In the genomic region with DNA sequence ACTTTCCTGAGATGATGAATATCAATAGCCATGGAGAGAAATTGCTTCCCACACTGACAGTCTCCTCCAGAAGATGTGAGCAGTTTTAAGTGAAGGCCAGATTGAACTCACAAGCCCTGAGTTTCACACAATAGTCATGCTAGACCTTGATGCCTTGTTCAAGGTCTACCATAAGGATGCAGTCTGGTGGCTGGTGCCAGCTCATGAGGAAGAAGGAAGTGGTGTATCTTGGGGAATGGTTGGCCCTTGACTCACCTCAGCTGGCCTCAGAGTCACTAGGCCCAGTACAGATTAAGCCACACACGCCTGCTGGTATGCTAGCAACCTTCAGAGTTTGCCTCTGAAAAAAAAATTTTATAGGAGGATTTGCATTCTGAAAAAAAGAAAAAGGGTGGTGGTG, we compare ENCODE assay signal across 21 mouse cellular contexts.
A peak's percentile ranks its signal among the peaks of the same experiment; 100 is the strongest.
DNase-seq lines count a peak whose midpoint lies in the region; ATAC-seq and TF ChIP-seq lines count a peak whose summit lies in the region.
"Had no signal": no experiment of that assay in that cellular context is flagged by ENCODE, and none has a peak within 500 bp of the region (broad histone marks: within the 10 kb centered on the region; RNA-seq: fewer than 3 reads in every experiment).

No protein-coding gene starts in this region.

- TF ChIP-seq POLR2A in testis, adult 2 months (IDR thresholded peaks at IDR 0.05; ENCODE audit: control insufficient read depth, low read depth, low read length) = no peak
- TF ChIP-seq POLR2A in CH12.LX (IDR thresholded peaks at IDR 0.05; ENCODE audit: low read depth, low read length) = no peak

- H3K4me2 ChIP-seq in CH12.LX (ENCODE audit: insufficient read depth, low read depth, poor library complexity, severe bottlenecking) = no peak overlapping the region
- H3K4me2 ChIP-seq in midbrain, embryonic 15.5 days = no peak overlapping the region
- H3K4me2 ChIP-seq: embryonic facial prominence, embryonic 12.5 days; forebrain, embryonic 15.5 days; hindbrain, embryonic 14.5 days; intestine, embryonic 15.5 days had no signal

- no peaks in the 10 kb centered on the region for H3K79me2 ChIP-seq in CH12.LX (replicated peaks; ENCODE audit: control insufficient read depth, extremely low read depth, insufficient read depth, poor library complexity, severe bottlenecking)

- no peak for TF ChIP-seq CTCF in testis, adult 2 months (IDR thresholded peaks at IDR 0.05; ENCODE audit: control insufficient read depth, insufficient read depth, insufficient replicate concordance, low read depth, low read length)
- no peak for TF ChIP-seq CTCF in CH12.LX (conservative IDR thresholded peaks at IDR 0.05 in 1 of 2, IDR thresholded peaks at IDR 0.05 in 1 of 2; ENCODE audit: low read depth in 2 of 2, low read length in 2 of 2)

- peaks cover 3% of the 10 kb centered on the region for H3K9me3 ChIP-seq in CH12.LX (replicated peaks; ENCODE audit: low read length)
- H3K9me3 ChIP-seq in midbrain, embryonic 15.5 days = no peaks in the 10 kb centered on the region
- H3K9me3 ChIP-seq: embryonic facial prominence, embryonic 12.5 days; forebrain, embryonic 15.5 days; heart, embryonic 10.5 days; heart, embryonic 15.5 days; intestine, embryonic 15.5 days had no signal

- 89% methylated on average over 1 of the region's 1 CpGs for WGBS in midbrain, embryonic 15.5 days

- no peak for TF ChIP-seq RAD21 in CH12.LX (IDR thresholded peaks at IDR 0.05; ENCODE audit: low read depth, low read length)

- no peak overlapping the region for H3K27ac ChIP-seq in testis, adult 2 months (ENCODE audit: control insufficient read depth, insufficient read depth, low read depth, low read length)
- H3K27ac ChIP-seq in CH12.LX (ENCODE audit: insufficient read depth, low read depth) = no peak overlapping the region
- H3K27ac ChIP-seq in midbrain, embryonic 15.5 days = no peak overlapping the region
- H3K27ac ChIP-seq: embryonic facial prominence, embryonic 12.5 days; heart, embryonic 10.5 days; hindbrain, embryonic 14.5 days; intestine, embryonic 15.5 days had no signal

- no peak for ATAC-seq in midbrain, embryonic 15.5 days (replicated peaks)
- ATAC-seq: intestine, embryonic 15.5 days had no signal

- peaks cover 5% of the 10 kb centered on the region for H3K4me1 ChIP-seq in testis, adult 2 months (ENCODE audit: control insufficient read depth, insufficient read depth, low read length)
- peaks cover 0 to 14% of the 10 kb centered on the region in 2 experiments; a peak in 2 of 4 replicates for H3K4me1 ChIP-seq in CH12.LX (ENCODE audit: control insufficient read depth in 1 of 2, insufficient read depth in 2 of 2)
- peaks cover 9% of the 10 kb centered on the region for H3K4me1 ChIP-seq in midbrain, embryonic 15.5 days
- H3K4me1 ChIP-seq: intestine, embryonic 15.5 days had no signal

- in situ Hi-C loops in CH12.LX (cut with MboI; ENCODE audit: low pct_ligation_motif_present, low pct_unique_long_range_greater_than_20kb, low sequenced_read_pairs) = no loop called here

- peak overlapping the region; percentile 14; the same call in 1 of the 2 replicates for H3K4me3 ChIP-seq in testis, adult 2 months (ENCODE audit: control insufficient read depth, low read depth, low read length)
- no peak overlapping the region for H3K4me3 ChIP-seq in CH12.LX (replicated peaks in 1 of 3; ENCODE audit: low read depth in 2 of 3, low read length in 2 of 3, poor library complexity in 1 of 3)
- no peak overlapping the region for H3K4me3 ChIP-seq in midbrain, embryonic 15.5 days
- H3K4me3 ChIP-seq: embryonic facial prominence, embryonic 12.5 days; forebrain, embryonic 15.5 days; heart, embryonic 10.5 days; heart, embryonic 15.5 days; intestine, embryonic 15.5 days had no signal

- TF ChIP-seq EP300 in CH12.LX (IDR thresholded peaks at IDR 0.05; ENCODE audit: low read length) = no peak

- no peaks in the 10 kb centered on the region for H3K27me3 ChIP-seq in testis, adult 2 months (ENCODE audit: control insufficient read depth, insufficient read depth, low read length)
- H3K27me3 ChIP-seq in CH12.LX (replicated peaks) = no peaks in the 10 kb centered on the region
- no peaks in the 10 kb centered on the region; the same call in 1 of the 2 replicates for H3K27me3 ChIP-seq in midbrain, embryonic 15.5 days (replicated peaks)
- H3K27me3 ChIP-seq: embryonic facial prominence, embryonic 12.5 days; forebrain, embryonic 15.5 days; heart, embryonic 15.5 days; intestine, embryonic 15.5 days had no signal

- no peak overlapping the region for H3K9ac ChIP-seq in CH12.LX (ENCODE audit: insufficient read depth, low read depth)
- H3K9ac ChIP-seq in midbrain, embryonic 15.5 days = no peak overlapping the region
- H3K9ac ChIP-seq: embryonic facial prominence, embryonic 12.5 days; forebrain, embryonic 15.5 days; heart, embryonic 15.5 days; hindbrain, embryonic 14.5 days; intestine, embryonic 15.5 days had no signal

- DNase-seq in testis, postnatal 10 days (ENCODE audit: low spot score) = no peak
- DNase-seq in CH12.LX (ENCODE audit: extremely low read depth) = peak; percentile 6
- DNase-seq in adrenal gland, postnatal 25 days = peak; percentile 12
- DNase-seq in thymus, postnatal 25 days = no peak
- no peak for DNase-seq in embryo, embryonic 11 days
- DNase-seq: cerebellum, adult 11 months; cerebellum, adult 8-10 months; cerebellum, postnatal 14 days; gastrocnemius, postnatal 36 days; heart, adult 18-20 months; heart, postnatal 14 days; kidney, adult 18-20 months had no signal

- H3K36me3 ChIP-seq in testis, adult 2 months (ENCODE audit: control insufficient read depth, insufficient read depth, low read length) = peaks cover 4% of the 10 kb centered on the region
- H3K36me3 ChIP-seq in CH12.LX (replicated peaks in 1 of 2; ENCODE audit: control insufficient read depth in 1 of 2, insufficient read depth in 1 of 2, low read length in 1 of 2) = no peaks in the 10 kb centered on the region
- no peaks in the 10 kb centered on the region for H3K36me3 ChIP-seq in midbrain, embryonic 15.5 days (replicated peaks)
- H3K36me3 ChIP-seq: embryonic facial prominence, embryonic 12.5 days; forebrain, embryonic 15.5 days; G1E; heart, embryonic 10.5 days; heart, embryonic 15.5 days; intestine, embryonic 15.5 days had no signal

- dilution Hi-C loops in CH12.LX (cut with MboI; ENCODE audit: extremely low pct_ligation_motif_present, extremely low pct_unique_long_range_greater_than_20kb, low sequenced_read_pairs) = no loop called here

TF ChIP-seq in CH12.LX, 34 proteins besides CTCF, POLR2A, EP300 and RAD21:
- TF ChIP-seq ZKSCAN1 (IDR thresholded peaks at IDR 0.05; ENCODE audit: borderline replicate concordance, low read depth, low read length) (no peak), MAX (IDR thresholded peaks at IDR 0.05; ENCODE audit: low read length) (no peak), PAX5 (IDR thresholded peaks at IDR 0.05; ENCODE audit: low read length) (no peak)

Comparison
In these comparisons a context has a peak if more than half of its experiments do, and no peak if none do; other contexts are left out.
1. DNase-seq: peak in CH12.LX (single experiment) and adrenal gland, postnatal 25 days (single experiment); none in testis, postnatal 10 days (single experiment), thymus, postnatal 25 days (single experiment) and embryo, embryonic 11 days (single experiment).